8 mouse cellular contexts compared by ENCODE assay signal in the genomic region with DNA sequence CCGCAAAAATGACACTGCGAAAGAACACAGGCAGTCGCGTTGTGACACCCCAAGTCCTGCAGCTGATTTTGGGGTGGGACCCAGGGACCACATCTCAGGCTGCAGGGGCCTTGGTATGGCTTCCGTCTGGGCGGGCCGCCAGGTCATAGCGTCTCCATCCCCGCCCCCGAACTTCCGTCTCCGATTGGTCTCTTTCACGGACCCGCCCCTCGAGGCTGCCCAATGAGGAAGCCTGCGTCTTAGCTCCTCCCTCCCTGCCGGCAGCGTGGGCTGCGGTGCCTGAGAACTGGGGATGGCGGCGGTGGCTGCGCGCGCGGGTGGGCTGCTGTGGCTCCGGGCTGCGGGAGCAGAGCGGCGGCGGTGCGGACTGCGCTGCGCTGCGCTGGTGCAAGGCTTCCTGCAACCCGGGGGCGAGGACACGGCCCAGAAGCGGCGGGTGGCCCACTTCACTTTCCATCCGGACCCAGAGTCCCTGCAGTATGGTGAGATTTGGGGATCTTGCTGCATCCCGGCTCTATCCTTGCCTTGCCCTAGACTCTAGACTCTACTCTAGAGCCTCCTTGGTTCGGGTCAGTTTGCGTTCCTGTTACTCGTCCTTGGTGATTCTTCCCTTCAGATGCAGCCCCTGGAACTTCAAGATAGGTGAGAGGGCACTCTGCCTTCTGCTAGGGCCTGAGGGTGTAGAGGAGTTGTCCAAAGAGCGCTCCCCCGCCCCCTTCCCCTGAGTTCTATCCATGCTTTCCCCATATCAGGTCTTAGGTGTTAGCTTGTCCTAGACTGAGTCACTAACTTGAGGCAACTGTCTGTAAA. TPM values are rescaled to one million over a fixed set of nuclear protein-coding genes. Genes with fewer than 3 reads are reported as not detected.
DNase-seq lines count a peak whose midpoint lies in the region; ATAC-seq and TF ChIP-seq lines count a peak whose summit lies in the region.

A gene (plus strand): TSS at position 268 of the 810 bp plus-strand sequence.

- H3K4me3 ChIP-seq in hindbrain, embryonic 10.5 days = peak within 1 kb of the TSS; percentile 78
- H3K4me3 ChIP-seq in lung, postnatal 0 days (ENCODE audit: low read depth, low read length) = peak within 1 kb of the TSS; percentile 58

- peak; percentile 99 for ATAC-seq in frontal cortex, adult (ENCODE audit: low TSS enrichment)
- ATAC-seq in lung, postnatal 0 days = peak; percentile 100

- TF ChIP-seq EP300 in lung, postnatal 0 days (IDR thresholded peaks at IDR 0.05) = no peak; the same call in 1 of the 2 replicates

- H3K9me3 ChIP-seq in hindbrain, embryonic 10.5 days = no peaks in the 10 kb centered on the region
- no peaks in the 10 kb centered on the region for H3K9me3 ChIP-seq in lung, postnatal 0 days (ENCODE audit: low read length)

- H3K36me3 ChIP-seq in hindbrain, embryonic 10.5 days = no peaks in the 10 kb centered on the region
- no peaks in the 10 kb centered on the region for H3K36me3 ChIP-seq in lung, postnatal 0 days (ENCODE audit: insufficient read depth, low read length)

- under 1% methylated on average over 46 of the region's 46 CpGs for WGBS in hindbrain, embryonic 10.5 days
- WGBS in lung, postnatal 0 days = 2% methylated on average over 32 of the region's 46 CpGs

- peak within 1 kb of the TSS; percentile 51 for H3K9ac ChIP-seq in lung, postnatal 0 days (replicated peaks; ENCODE audit: low read depth)

- DNase-seq in MN1 (ENCODE audit: low spot score) = peak; percentile 88
- DNase-seq in cerebellum, adult 9-10 months = peak; percentile 98
- peak; percentile 95 for DNase-seq in hindbrain, embryonic 10.5 days (ENCODE audit: low spot score)
- DNase-seq in layer of hippocampus, adult 9-11 months = peak; percentile 98
- peak; percentile 98 for DNase-seq in lung, postnatal 0 days (ENCODE audit: low spot score)
- peak; percentile 95 for DNase-seq in ovary, postnatal 14 days (ENCODE audit: low spot score)
- DNase-seq in thymus, postnatal 14 days = peak; percentile 96

- H3K4me2 ChIP-seq in lung, postnatal 0 days (replicated peaks; ENCODE audit: low read depth, low read length) = peak within 1 kb of the TSS; percentile 87

- no peak for TF ChIP-seq CTCF in lung, postnatal 0 days (IDR thresholded peaks at IDR 0.05)

- no peaks in the 10 kb centered on the region for H3K27me3 ChIP-seq in hindbrain, embryonic 10.5 days (ENCODE audit: insufficient read depth, poor library complexity, severe bottlenecking)
- H3K27me3 ChIP-seq in lung, postnatal 0 days (replicated peaks; ENCODE audit: insufficient read depth, low read length) = no peaks in the 10 kb centered on the region

- peak within 1 kb of the TSS; percentile 84 for H3K27ac ChIP-seq in hindbrain, embryonic 10.5 days
- peak within 1 kb of the TSS; percentile 38 for H3K27ac ChIP-seq in lung, postnatal 0 days (ENCODE audit: low read length)

- peaks cover 11% of the 10 kb centered on the region for H3K4me1 ChIP-seq in hindbrain, embryonic 10.5 days (replicated peaks)
- H3K4me1 ChIP-seq in lung, postnatal 0 days (ENCODE audit: insufficient read depth, low read depth, low read length) = no peaks in the 10 kb centered on the region

RNA-seq across cellular contexts. Expression of the gene that starts here (rescaled TPM):
- polyA plus RNA-seq in hindbrain, embryonic 10.5 days (2016; fragmentation: Nextera tagmentation; extraction: Ambion mirVana) = 58.4 and 63.2 TPM in 2 replicates
- 11.8 and 12.5 TPM in 2 replicates for polyA plus RNA-seq in lung, postnatal 0 days (2015; fragmentation: Nextera tagmentation; extraction: Ambion mirVana)

Comparison
In these comparisons a context has a peak if more than half of its experiments do, and no peak if none do; other contexts are left out.
1. Peak in every context shown above with its lines: DNase-seq, ATAC-seq, H3K4me3 ChIP-seq and H3K27ac ChIP-seq.